Mouse (Mus musculus) midbrain, embryonic 16.5 days (tissue): Measurements from ENCODE around the gene Dtx3l. TPM values are rescaled to one million over a fixed set of nuclear protein-coding genes. Genes with fewer than 3 reads are reported as not detected.

Experiments
- ATAC-seq: fragments of 200-750 bp; cut with Nextera tagmentation; 2 replicates; pipeline ENCODE4 v1.8.0; 2017; ENCODE audit warnings: moderate TSS enrichment
- H3K27ac ChIP-seq: fragments of 300-500 bp; sonication (generic); 2 replicates; pipeline ENCODE4 v1.5.1; 2014; ENCODE audit warnings: mild to moderate bottlenecking, low read length, mixed read lengths
- H3K27me3 ChIP-seq: fragments of 300-500 bp; sonication (generic); 2 replicates; pipeline ENCODE4 v1.6.1; 2014; ENCODE audit warnings: low read depth, low read length, mixed read lengths; ENCODE audit not compliant: control insufficient read depth, insufficient read depth
- H3K36me3 ChIP-seq: fragments of 300-500 bp; sonication (generic); 2 replicates; pipeline ENCODE4 v1.6.1; 2014; ENCODE audit warnings: mild to moderate bottlenecking, low read length, moderate library complexity, mixed read lengths; ENCODE audit not compliant: control insufficient read depth, insufficient read depth
- H3K4me1 ChIP-seq: fragments of 300-500 bp; sonication (generic); 2 replicates; pipeline ENCODE4 v1.6.1; 2014; ENCODE audit warnings: mild to moderate bottlenecking, low read length, mixed read lengths; ENCODE audit not compliant: control insufficient read depth, insufficient read depth
- H3K4me2 ChIP-seq: fragments of 300-500 bp; sonication (generic); 2 replicates; pipeline ENCODE4 v1.6.1; 2014; ENCODE audit warnings: mild to moderate bottlenecking, low read length, mixed read lengths
- H3K4me3 ChIP-seq: fragments of 300-500 bp; sonication (generic); 2 replicates; pipeline ENCODE4 v1.5.1; 2014; ENCODE audit warnings: low read depth, mild to moderate bottlenecking, low read length, moderate library complexity, mixed read lengths
- H3K9ac ChIP-seq: fragments of 300-500 bp; sonication (generic); 2 replicates; pipeline ENCODE4 v1.6.1; 2014; ENCODE audit warnings: low read depth, low read length, mixed read lengths
- H3K9me3 ChIP-seq: fragments of 300-500 bp; sonication (generic); replicated peaks from 2 replicates; pipeline ENCODE4 v1.6.1; 2014; ENCODE audit warnings: mild to moderate bottlenecking, low read length, mixed read lengths; ENCODE audit not compliant: control insufficient read depth, poor library complexity, severe bottlenecking
- WGBS: fragments of 180-500 bp; shearing (Covaris S2); extraction: QIAGEN DNeasy Blood & Tissue Kit; methylation state at CpG from one replicate; pipeline ENCODE4 v1.1.7; 2014; 5-methylcytosine and 5-hydroxymethylcytosine counted together
- polyA plus RNA-seq: library from polyadenylated mRNA; unstranded; fragments of >200 nt; fragmentation: Nextera tagmentation; extraction: Ambion mirVana; gene quantifications from 2 replicates; pipeline ENCODE4 v1.2.1, GENCODE M21; 2015

Dtx3l gene
- polyA plus RNA-seq, 1 experiment from 2014 or later = 1.3 TPM

DNA sequence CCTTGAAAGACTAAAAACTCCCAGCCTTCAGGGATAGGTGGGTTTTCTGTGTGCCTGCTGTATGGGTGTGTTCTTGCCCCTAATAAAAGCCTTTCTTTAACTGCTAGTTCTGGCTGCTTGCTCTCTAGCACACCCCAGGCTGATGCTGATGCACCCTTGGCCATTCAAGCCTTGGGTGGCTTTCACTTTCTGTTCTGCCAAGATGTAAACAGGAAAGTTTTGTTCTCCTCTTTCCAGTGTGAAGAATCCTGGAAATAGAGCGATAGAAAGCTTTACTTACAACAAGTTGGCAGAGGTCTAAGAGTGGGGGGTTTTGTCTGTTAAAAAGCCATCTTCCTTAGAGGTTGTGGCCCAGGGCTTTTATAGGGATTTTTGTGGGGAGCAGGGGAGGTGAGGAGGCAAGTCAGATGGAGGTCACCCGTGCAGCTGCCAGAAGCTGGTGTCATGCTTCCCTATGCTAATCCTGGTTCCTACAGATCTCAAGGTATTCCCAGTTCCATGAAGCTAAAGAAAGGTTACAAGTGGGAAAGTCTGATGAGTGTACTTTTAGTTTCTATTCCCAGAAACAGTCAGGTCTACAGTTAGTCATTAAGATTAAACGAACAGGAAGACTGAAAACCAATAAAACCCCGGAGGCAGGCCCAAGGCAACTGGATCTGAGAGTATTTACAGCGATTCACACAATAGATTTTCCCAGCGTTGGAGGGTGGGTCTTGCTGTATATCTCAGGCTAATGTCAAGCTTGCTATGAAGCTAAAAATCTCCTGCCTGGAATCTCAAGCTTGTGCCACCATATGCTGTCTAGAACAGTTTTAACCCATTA is 20.0 kb downstream of the Dtx3l start:
- H3K36me3 ChIP-seq = no peaks in the 10 kb centered on the region
- 89% methylated on average over 6 of the region's 6 CpGs for WGBS
- no peak overlapping the region for H3K4me3 ChIP-seq
- no peaks in the 10 kb centered on the region for H3K9me3 ChIP-seq
- H3K4me1 ChIP-seq = no peaks in the 10 kb centered on the region
- no peaks in the 10 kb centered on the region for H3K27me3 ChIP-seq
- H3K4me2 ChIP-seq = no peak overlapping the region
- ATAC-seq = no peak
- H3K27ac ChIP-seq = no peak overlapping the region
- no peak overlapping the region for H3K9ac ChIP-seq

DNA sequence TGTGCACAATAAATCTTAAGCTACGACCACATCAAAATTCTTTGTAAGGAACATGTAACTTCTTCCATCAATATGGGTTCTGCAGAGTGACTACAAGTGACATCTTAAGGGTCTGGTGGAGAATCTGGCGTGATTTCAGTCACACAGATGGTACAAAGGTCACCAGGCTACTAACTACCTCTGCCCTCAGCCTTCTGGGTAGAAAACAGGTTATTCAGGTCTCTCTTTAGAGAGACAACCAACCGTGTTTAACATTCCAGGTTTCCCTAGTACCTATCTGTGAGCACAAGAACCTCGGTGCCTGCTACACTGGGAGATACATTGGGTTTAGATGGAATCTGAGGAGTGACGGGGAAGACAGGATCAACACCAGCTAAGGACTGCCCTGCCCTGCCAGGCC is 24.6 kb downstream of the Dtx3l start:
- Histone ChIP-seq H3K27ac (no peak overlapping the region), H3K9ac (no peak overlapping the region), H3K4me1 (no peaks in the 10 kb centered on the region), H3K27me3 (no peaks in the 10 kb centered on the region), H3K4me3 (no peak overlapping the region), H3K4me2 (no peak overlapping the region), H3K9me3 (no peaks in the 10 kb centered on the region), H3K36me3 (no peaks in the 10 kb centered on the region)
- ATAC-seq = no peak
- 78% methylated on average over 5 of the region's 5 CpGs for WGBS

DNA sequence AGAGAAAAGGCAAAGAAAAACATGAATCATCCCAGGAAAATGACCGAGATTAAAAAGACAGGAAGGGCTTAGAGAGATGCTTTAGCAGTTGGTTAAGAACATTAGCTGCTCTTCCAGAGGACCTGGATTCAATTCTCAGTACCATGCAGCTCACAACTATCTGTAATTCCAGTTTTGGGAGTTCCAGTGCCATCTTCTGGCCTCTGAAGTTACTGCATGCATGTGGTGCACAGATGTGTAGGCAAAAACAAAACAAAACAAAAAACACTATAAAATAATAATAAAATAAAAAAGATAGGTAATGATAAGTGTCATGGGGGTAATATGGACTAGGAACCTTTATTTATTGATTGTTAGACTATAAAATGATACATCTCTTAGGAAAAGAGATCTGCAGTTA is 25.4 kb downstream of the Dtx3l start:
- no peaks in the 10 kb centered on the region for H3K9me3 ChIP-seq
- no peak for ATAC-seq
- no peak overlapping the region for H3K9ac ChIP-seq
- no peak overlapping the region for H3K4me2 ChIP-seq
- no peaks in the 10 kb centered on the region for H3K4me1 ChIP-seq
- H3K27me3 ChIP-seq = no peaks in the 10 kb centered on the region
- no peaks in the 10 kb centered on the region for H3K36me3 ChIP-seq
- WGBS = 83% methylated on average over 1 of the region's 1 CpGs
- H3K4me3 ChIP-seq = no peak overlapping the region
- no peak overlapping the region for H3K27ac ChIP-seq

DNA sequence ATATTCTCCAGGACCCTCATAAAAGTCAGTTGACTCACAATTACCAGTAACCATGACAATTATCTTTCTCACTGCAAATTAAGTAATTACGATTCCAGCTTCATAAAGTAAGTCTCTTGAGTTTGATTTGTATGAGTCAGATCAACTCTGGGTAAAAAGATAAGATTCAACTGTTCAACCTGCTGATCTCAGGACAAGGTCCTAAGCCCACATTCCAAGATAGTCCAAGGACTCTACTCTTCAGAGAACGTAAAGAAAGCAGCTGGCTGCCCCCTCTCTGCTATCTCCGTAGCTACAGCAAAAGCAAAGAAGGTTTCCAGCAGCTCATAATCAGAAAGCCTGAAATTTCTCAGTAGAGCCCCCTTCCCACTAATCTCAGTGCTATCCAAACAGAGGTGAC is 27.5 kb downstream of the Dtx3l start:
- no peaks in the 10 kb centered on the region for H3K27me3 ChIP-seq
- H3K9ac ChIP-seq = no peak overlapping the region
- no peaks in the 10 kb centered on the region for H3K9me3 ChIP-seq
- no peak overlapping the region for H3K4me3 ChIP-seq
- ATAC-seq = no peak
- no peaks in the 10 kb centered on the region for H3K4me1 ChIP-seq
- no peak overlapping the region for H3K4me2 ChIP-seq
- H3K36me3 ChIP-seq = no peaks in the 10 kb centered on the region
- no peak overlapping the region for H3K27ac ChIP-seq
- WGBS = 74% methylated on average over 3 of the region's 3 CpGs

DNA sequence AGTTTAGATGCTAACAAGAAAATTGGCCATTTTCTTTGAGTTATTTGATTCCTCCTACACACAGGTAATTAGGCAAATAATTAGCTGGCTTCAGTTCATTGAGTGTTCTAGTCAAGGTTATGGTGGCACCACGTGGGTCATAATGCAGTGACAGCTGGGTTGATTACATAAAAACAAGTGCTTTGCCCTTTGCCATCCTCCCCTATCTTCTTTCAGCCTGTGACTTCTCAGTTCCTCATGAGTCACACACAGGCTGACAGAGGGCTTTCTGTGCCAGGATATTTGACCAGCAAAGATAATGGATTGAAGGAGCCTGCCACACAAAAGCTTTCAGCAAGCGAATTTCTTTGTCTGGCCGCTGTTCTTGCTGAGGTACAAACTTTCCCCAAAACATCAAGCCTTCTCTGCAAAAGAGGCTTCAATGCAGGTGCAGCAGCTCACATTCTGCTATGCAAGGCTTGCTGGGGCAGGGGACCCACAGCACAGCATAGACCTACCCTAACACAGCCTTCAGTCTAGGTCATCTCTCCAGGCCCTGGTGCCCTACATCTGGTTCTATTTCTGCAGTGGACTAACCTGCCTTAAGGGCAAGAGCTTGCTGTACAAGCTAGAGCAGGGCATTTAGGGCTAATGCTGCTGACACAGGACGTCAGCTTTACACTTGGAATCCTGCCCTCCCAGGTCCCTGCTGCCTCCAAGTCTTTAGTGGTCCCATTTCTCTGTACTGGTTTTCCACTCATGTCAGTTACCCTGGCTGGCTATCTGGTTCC is 31.3 kb downstream of the Dtx3l start:
- Histone ChIP-seq H3K36me3 (no peaks in the 10 kb centered on the region), H3K4me1 (no peaks in the 10 kb centered on the region), H3K9ac (no peak overlapping the region), H3K4me2 (no peak overlapping the region), H3K27me3 (no peaks in the 10 kb centered on the region), H3K9me3 (no peaks in the 10 kb centered on the region), H3K4me3 (no peak overlapping the region), H3K27ac (no peak overlapping the region)
- ATAC-seq = no peak
- 64% methylated on average over 4 of the region's 4 CpGs for WGBS

DNA sequence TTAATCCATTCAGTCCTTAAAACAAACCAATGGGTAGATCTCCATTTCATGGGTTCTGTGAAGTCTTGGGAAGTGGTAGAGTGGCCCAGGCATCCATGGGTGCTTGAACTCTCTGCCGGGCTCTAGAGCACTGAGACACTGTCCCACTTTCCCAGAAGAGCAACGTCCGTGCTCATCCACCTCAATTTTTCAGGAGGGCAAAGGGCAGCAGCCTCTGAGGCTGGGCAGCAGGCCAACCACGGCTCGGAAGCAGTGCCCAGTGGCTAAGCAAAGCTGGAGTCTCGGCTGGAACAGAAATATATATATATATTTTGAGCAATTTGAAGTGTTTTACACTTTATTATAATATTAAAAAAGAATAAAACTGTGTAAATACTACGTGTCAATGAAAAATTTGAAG is 32.1 kb downstream of the Dtx3l start:
- Histone ChIP-seq H3K27me3 (no peaks in the 10 kb centered on the region), H3K27ac (no peak overlapping the region), H3K4me1 (no peaks in the 10 kb centered on the region), H3K4me2 (no peak overlapping the region), H3K4me3 (no peak overlapping the region), H3K36me3 (no peaks in the 10 kb centered on the region), H3K9ac (no peak overlapping the region), H3K9me3 (no peaks in the 10 kb centered on the region)
- ATAC-seq = no peak
- 85% methylated on average over 7 of the region's 7 CpGs for WGBS

DNA sequence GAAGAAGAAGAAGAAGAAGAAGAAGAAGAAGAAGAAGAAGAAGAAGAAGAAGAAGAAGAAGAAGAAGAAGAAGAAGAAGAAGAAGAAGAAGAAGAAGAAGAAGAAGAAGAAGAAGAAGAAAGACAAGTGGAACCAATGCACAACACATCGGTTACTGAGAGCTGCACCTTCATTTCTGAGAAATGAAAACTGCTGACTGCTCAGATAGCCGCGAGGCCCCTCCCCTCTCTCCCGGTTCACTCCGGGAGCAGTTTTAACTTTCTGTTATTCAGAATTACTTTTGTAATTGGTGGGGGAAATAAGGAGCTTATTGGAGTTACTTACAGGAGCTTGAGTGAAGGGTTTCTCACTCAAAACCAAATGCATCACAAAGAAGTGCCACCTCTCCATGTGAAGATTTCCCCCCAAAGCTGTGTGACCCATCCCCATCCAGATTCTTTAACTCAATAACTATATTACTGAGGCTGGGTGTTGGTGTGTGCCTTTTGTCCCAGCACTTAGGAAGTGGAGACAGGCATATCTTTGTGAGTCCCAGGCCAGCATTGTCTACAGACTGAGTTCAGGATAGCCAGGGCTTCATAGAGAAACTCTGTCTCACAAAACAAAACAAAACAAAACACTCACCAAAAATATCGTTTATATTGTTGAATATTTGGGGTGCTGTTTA is 33.0 kb downstream of the Dtx3l start:
- ATAC-seq = no peak
- Histone ChIP-seq H3K4me1 (no peaks in the 10 kb centered on the region), H3K27me3 (no peaks in the 10 kb centered on the region), H3K4me2 (no peak overlapping the region), H3K27ac (no peak overlapping the region), H3K36me3 (no peaks in the 10 kb centered on the region), H3K9ac (no peak overlapping the region), H3K9me3 (no peaks in the 10 kb centered on the region), H3K4me3 (no peak overlapping the region)
- WGBS = 84% methylated on average over 6 of the region's 6 CpGs

DNA sequence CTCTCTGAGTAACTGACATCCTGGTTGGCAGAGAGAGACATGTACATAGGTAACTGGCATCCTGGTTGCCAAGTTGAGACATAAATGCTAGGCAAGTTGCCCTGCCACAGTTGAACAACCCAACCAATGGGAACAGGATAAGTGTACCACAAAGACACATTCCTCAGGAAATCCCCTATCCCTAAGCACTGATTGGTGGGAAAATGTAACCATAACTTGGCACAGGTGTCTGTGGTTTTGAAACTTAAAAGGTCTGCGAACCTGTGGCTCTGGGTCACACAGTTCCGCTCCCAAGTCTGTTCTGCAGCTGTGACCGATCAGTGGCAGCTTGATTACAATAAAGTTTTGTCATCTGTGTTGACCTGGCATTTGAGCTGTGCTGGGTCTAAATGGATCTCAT is 33.6 kb downstream of the Dtx3l start:
- 93% methylated on average over 3 of the region's 3 CpGs for WGBS
- Histone ChIP-seq H3K9ac (no peak overlapping the region), H3K4me1 (no peaks in the 10 kb centered on the region), H3K4me2 (no peak overlapping the region), H3K4me3 (no peak overlapping the region), H3K27ac (no peak overlapping the region), H3K36me3 (no peaks in the 10 kb centered on the region), H3K27me3 (no peaks in the 10 kb centered on the region), H3K9me3 (no peaks in the 10 kb centered on the region)
- ATAC-seq = no peak
